Mouse (Mus musculus): Measurements from ENCODE around the gene Mtch2. TPM values are rescaled to one million over a fixed set of nuclear protein-coding genes. Genes with fewer than 3 reads are reported as not detected.
A peak's percentile ranks its signal among the peaks of the same experiment; 100 is the strongest.
"Not testable (repeated sequence)": the region's sequence is repeated elsewhere in the genome, so short reads cannot be mapped to it uniquely, and the experiment has no call there.

Gene Mtch2
- total RNA-seq, 4 experiments from 2014 or later = 136 to 235 (median 166) TPM

- DNase-seq = no peak
Observed at GRCm38 (mm10) chr2:90864184-90864583, 17.2 kb downstream of the Mtch2 start.

GRCm38 (mm10) chr2:90866524-90866923 lies 19.6 kb downstream of the Mtch2 start:
- DNase-seq = peak; percentile 70

- no peak for DNase-seq
Observed at GRCm38 (mm10) chr2:90870136-90870601, 23.2 kb downstream of the Mtch2 start.

GRCm38 (mm10) chr2:90871180-90871961 lies 24.4 kb downstream of the Mtch2 start:
- no peak for DNase-seq

GRCm38 (mm10) chr2:90874025-90874424 lies 27.1 kb downstream of the Mtch2 start:
- no peak for DNase-seq

GRCm38 (mm10) chr2:90875239-90875638 lies 28.3 kb downstream of the Mtch2 start:
- DNase-seq = no peak

- no peak for DNase-seq
Observed at GRCm38 (mm10) chr2:90877584-90878259, 30.8 kb downstream of the Mtch2 start.

GRCm38 (mm10) chr2:90879419-90879818 lies 32.5 kb downstream of the Mtch2 start:
- no peak for DNase-seq

- DNase-seq = no peak
Observed at GRCm38 (mm10) chr2:90880144-90880785, 33.3 kb downstream of the Mtch2 start.

- DNase-seq = no peak
Observed at GRCm38 (mm10) chr2:90881824-90882223, 34.9 kb downstream of the Mtch2 start.

GRCm38 (mm10) chr2:90885218-90886041 lies 38.5 kb downstream of the Mtch2 start, which contains the start of gene C1qtnf4:
Gene C1qtnf4 (plus strand): TSS chr2:90885860.
- DNase-seq = no peak

- DNase-seq = no peak
Observed at GRCm38 (mm10) chr2:90886436-90886835, 39.5 kb downstream of the Mtch2 start.

GRCm38 (mm10) chr2:90887627-90888026 lies 40.7 kb downstream of the Mtch2 start:
- DNase-seq = no peak

GRCm38 (mm10) chr2:90889550-90890548 lies 42.9 kb downstream of the Mtch2 start:
- no peak for DNase-seq

- DNase-seq = no peak
Observed at GRCm38 (mm10) chr2:90893673-90894298, 46.8 kb downstream of the Mtch2 start.

- DNase-seq = not testable (repeated sequence)
Observed at GRCm38 (mm10) chr2:90894299-90894677, 47.3 kb downstream of the Mtch2 start.

- DNase-seq = no peak
Observed at GRCm38 (mm10) chr2:90903398-90903797, 56.4 kb downstream of the Mtch2 start.

- DNase-seq = peak; percentile 78
Observed at GRCm38 (mm10) chr2:90904076-90904855, 57.3 kb downstream of the Mtch2 start, which contains the start of the genes Kbtbd4 and Ndufs3. Gene Kbtbd4 (plus strand): TSS chr2:90904740. Gene Ndufs3 (minus strand): TSS chr2:90904827.

GRCm38 (mm10) chr2:90904856-90905224 lies 57.9 kb downstream of the Mtch2 start:
- no peak for DNase-seq

- DNase-seq = no peak
Observed at GRCm38 (mm10) chr2:90906721-90907120, 59.8 kb downstream of the Mtch2 start.

All from adrenal gland, adult 8-10 months (tissue).